9 mouse cellular contexts compared by ENCODE assay signal in genomic region chr5:97834770-97835169, GRCm38 (mm10).
A peak's percentile ranks its signal among the peaks of the same experiment; 100 is the strongest.
DNase-seq lines count a peak whose midpoint lies in the region; ATAC-seq and TF ChIP-seq lines count a peak whose summit lies in the region.
"Had no signal": no experiment of that assay in that cellular context is flagged by ENCODE, and none has a peak within 500 bp of the region (broad histone marks: within the 10 kb centered on the region; RNA-seq: fewer than 3 reads in every experiment).

No protein-coding gene starts in this region.

- TF ChIP-seq POLR2A in lung, adult 2 months (IDR thresholded peaks at IDR 0.05; ENCODE audit: borderline replicate concordance, extremely low read depth, low read depth, low read length), result no peak

- 21% methylated on average over 1 of the region's 1 CpGs for WGBS in lung, adult 2 months

- H3K4me1 ChIP-seq in lung, adult 2 months (ENCODE audit: control insufficient read depth, insufficient read depth, low read length), result peaks cover 11% of the 10 kb centered on the region
- H3K4me1 ChIP-seq: embryonic facial prominence, embryonic 12.5 days had no signal

- TF ChIP-seq CTCF in lung, adult 2 months (IDR thresholded peaks at IDR 0.05; ENCODE audit: insufficient read depth, low read length), result no peak

- peak; percentile 6 to 60 for DNase-seq in urinary bladder, adult 18-20 months (ENCODE audit: low spot score in 2 of 2)
- no peak for DNase-seq in urinary bladder, postnatal 10 days (ENCODE audit: low spot score)
- peak; percentile 23 to 69 for DNase-seq in gastrocnemius, postnatal 4 days (ENCODE audit: low spot score in 2 of 2)
- DNase-seq in lung, adult 2 months, result peak; percentile 51
- peak; percentile 34 for DNase-seq in yolk sac, embryonic 10.5 days (ENCODE audit: low spot score)
- DNase-seq in left cerebral cortex, adult 8-10 months (ENCODE audit: low spot score in 2 of 2), result no peak
- DNase-seq in layer of hippocampus, adult 9-10 months (ENCODE audit: low spot score), result no peak

- H3K4me3 ChIP-seq in lung, adult 2 months (replicated peaks; ENCODE audit: extremely low read depth, low read depth, low read length), result no peak overlapping the region
- H3K4me3 ChIP-seq: embryonic facial prominence, embryonic 12.5 days had no signal

- no peak for ATAC-seq in erythroblast, adult 5-6 weeks (replicated peaks; ENCODE audit: low FRiP score, poor library complexity, severe bottlenecking)

Comparison
In these comparisons a context has a peak if more than half of its experiments do, and no peak if none do; other contexts are left out.
1. DNase-seq: peak in urinary bladder, adult 18-20 months (2 of 2), gastrocnemius, postnatal 4 days (2 of 2), lung, adult 2 months (single experiment) and yolk sac, embryonic 10.5 days (single experiment); none in urinary bladder, postnatal 10 days (single experiment), left cerebral cortex, adult 8-10 months (0 of 2) and layer of hippocampus, adult 9-10 months (single experiment).